Mouse (Mus musculus): ENCODE results near the gene Zc3h12d. TPM values are rescaled to one million over a fixed set of nuclear protein-coding genes. Genes with fewer than 3 reads are reported as not detected.
A peak's percentile ranks its signal among the peaks of the same experiment; 100 is the strongest.

Gene Zc3h12d
- polyA plus RNA-seq, 1 experiment from 2014 or later: 0.21 TPM

- Histone ChIP-seq H3K27me3 (no peaks in the 10 kb centered on the region), H3K9me3 (replicated peaks) (no peaks in the 10 kb centered on the region), H3K36me3 (no peaks in the 10 kb centered on the region), H3K4me2 (replicated peaks) (no peak overlapping the region), H3K4me3 (replicated peaks) (no peak overlapping the region), H3K27ac (replicated peaks) (no peak overlapping the region), H3K9ac (no peak overlapping the region), H3K4me1 (0 out of 2 replicates have a peak, but pooled peaks cover 4% of the 10 kb centered on the region)
- ATAC-seq (ENCODE audit: insufficient number of reproducible peaks, low FRiP score, low TSS enrichment, low read depth): no peak
- 68% methylated on average over 14 of the region's 14 CpGs for WGBS
Observed at GRCm38 (mm10) chr10:7861259-7861936, 29.1 kb downstream of the Zc3h12d start.

GRCm38 (mm10) chr10:7861937-7862657, 29.8 kb downstream of the Zc3h12d start:
- WGBS: 85% methylated on average over 25 of the region's 25 CpGs
- no peak overlapping the region for H3K4me2 ChIP-seq (replicated peaks)
- no peak overlapping the region for H3K9ac ChIP-seq
- H3K4me3 ChIP-seq (replicated peaks): no peak overlapping the region
- no peak for ATAC-seq (ENCODE audit: insufficient number of reproducible peaks, low FRiP score, low TSS enrichment, low read depth)
- no peaks in the 10 kb centered on the region for H3K36me3 ChIP-seq
- 0 out of 2 replicates have a peak, but pooled peaks cover 6% of the 10 kb centered on the region for H3K4me1 ChIP-seq
- H3K27ac ChIP-seq (replicated peaks): no peak overlapping the region
- H3K9me3 ChIP-seq (replicated peaks): no peaks in the 10 kb centered on the region
- peaks cover 7% of the 10 kb centered on the region for H3K27me3 ChIP-seq

GRCm38 (mm10) chr10:7863411-7863810, 31.1 kb downstream of the Zc3h12d start:
- peaks cover 18% of the 10 kb centered on the region for H3K27me3 ChIP-seq
- WGBS: 89% methylated on average over 6 of the region's 6 CpGs
- no peak overlapping the region for H3K4me2 ChIP-seq (replicated peaks)
- H3K4me1 ChIP-seq: peaks cover 12% of the 10 kb centered on the region; the same call in 1 of the 2 replicates
- ATAC-seq (ENCODE audit: insufficient number of reproducible peaks, low FRiP score, low TSS enrichment, low read depth): no peak
- H3K27ac ChIP-seq (replicated peaks): no peak overlapping the region
- no peak overlapping the region for H3K4me3 ChIP-seq (replicated peaks)
- H3K36me3 ChIP-seq: no peaks in the 10 kb centered on the region
- H3K9ac ChIP-seq: no peak overlapping the region
- H3K9me3 ChIP-seq (replicated peaks): no peaks in the 10 kb centered on the region

GRCm38 (mm10) chr10:7864184-7864583, 31.9 kb downstream of the Zc3h12d start:
- Histone ChIP-seq H3K4me1 (peaks cover 12% of the 10 kb centered on the region; the same call in 1 of the 2 replicates), H3K27me3 (peaks cover 22% of the 10 kb centered on the region), H3K9me3 (replicated peaks) (no peaks in the 10 kb centered on the region), H3K27ac (replicated peaks) (no peak overlapping the region), H3K36me3 (no peaks in the 10 kb centered on the region), H3K4me2 (replicated peaks) (no peak overlapping the region), H3K9ac (no peak overlapping the region), H3K4me3 (replicated peaks) (no peak overlapping the region)
- 66% methylated on average over 6 of the region's 6 CpGs for WGBS
- ATAC-seq (ENCODE audit: insufficient number of reproducible peaks, low FRiP score, low TSS enrichment, low read depth): no peak

- WGBS: 75% methylated on average over 3 of the region's 3 CpGs
- H3K9me3 ChIP-seq (replicated peaks): no peaks in the 10 kb centered on the region
- H3K36me3 ChIP-seq: no peaks in the 10 kb centered on the region
- ATAC-seq (ENCODE audit: insufficient number of reproducible peaks, low FRiP score, low TSS enrichment, low read depth): no peak
- H3K4me2 ChIP-seq (replicated peaks): no peak overlapping the region
- H3K4me1 ChIP-seq: peaks cover 12% of the 10 kb centered on the region; the same call in 1 of the 2 replicates
- no peak overlapping the region for H3K9ac ChIP-seq
- no peak overlapping the region for H3K4me3 ChIP-seq (replicated peaks)
- peaks cover 24% of the 10 kb centered on the region for H3K27me3 ChIP-seq
- no peak overlapping the region for H3K27ac ChIP-seq (replicated peaks)
Observed at GRCm38 (mm10) chr10:7864806-7865205, 32.5 kb downstream of the Zc3h12d start.

GRCm38 (mm10) chr10:7866762-7867665, 34.7 kb downstream of the Zc3h12d start:
- peaks cover 24% of the 10 kb centered on the region for H3K27me3 ChIP-seq
- no peaks in the 10 kb centered on the region for H3K9me3 ChIP-seq (replicated peaks)
- no peak overlapping the region for H3K9ac ChIP-seq
- no peak overlapping the region for H3K27ac ChIP-seq (replicated peaks)
- peak overlapping the region; percentile 69 for H3K4me2 ChIP-seq (replicated peaks)
- 18% methylated on average over 49 of the region's 50 CpGs for WGBS
- no peaks in the 10 kb centered on the region for H3K36me3 ChIP-seq
- ATAC-seq (ENCODE audit: insufficient number of reproducible peaks, low FRiP score, low TSS enrichment, low read depth): no peak
- H3K4me1 ChIP-seq: peaks cover 16% of the 10 kb centered on the region; the same call in 1 of the 2 replicates
- H3K4me3 ChIP-seq (replicated peaks): peak overlapping the region; percentile 38

- Histone ChIP-seq H3K4me2 (replicated peaks) (peak overlapping the region; percentile 69), H3K27ac (replicated peaks) (no peak overlapping the region), H3K36me3 (no peaks in the 10 kb centered on the region), H3K27me3 (peaks cover 24% of the 10 kb centered on the region), H3K9me3 (replicated peaks) (no peaks in the 10 kb centered on the region), H3K4me1 (peaks cover 16% of the 10 kb centered on the region; the same call in 1 of the 2 replicates), H3K9ac (no peak overlapping the region), H3K4me3 (replicated peaks) (peak overlapping the region; percentile 38)
- ATAC-seq (ENCODE audit: insufficient number of reproducible peaks, low FRiP score, low TSS enrichment, low read depth): no peak
- 28% methylated on average over 21 of the region's 21 CpGs for WGBS
Observed at GRCm38 (mm10) chr10:7867666-7868030, 35.4 kb downstream of the Zc3h12d start.

GRCm38 (mm10) chr10:7869746-7870145, 37.5 kb downstream of the Zc3h12d start:
- Histone ChIP-seq H3K4me1 (peaks cover 13% of the 10 kb centered on the region; the same call in 1 of the 2 replicates), H3K4me2 (replicated peaks) (no peak overlapping the region), H3K9me3 (replicated peaks) (no peaks in the 10 kb centered on the region), H3K9ac (no peak overlapping the region), H3K4me3 (replicated peaks) (no peak overlapping the region), H3K27ac (replicated peaks) (no peak overlapping the region), H3K27me3 (peaks cover 24% of the 10 kb centered on the region), H3K36me3 (no peaks in the 10 kb centered on the region)
- no peak for ATAC-seq (ENCODE audit: insufficient number of reproducible peaks, low FRiP score, low TSS enrichment, low read depth)
- WGBS: 53% methylated on average over 8 of the region's 8 CpGs

- Histone ChIP-seq H3K4me3 (replicated peaks) (no peak overlapping the region), H3K4me1 (peaks cover 13% of the 10 kb centered on the region; the same call in 1 of the 2 replicates), H3K27ac (replicated peaks) (no peak overlapping the region), H3K9me3 (replicated peaks) (no peaks in the 10 kb centered on the region), H3K9ac (no peak overlapping the region), H3K4me2 (replicated peaks) (no peak overlapping the region), H3K27me3 (peaks cover 24% of the 10 kb centered on the region), H3K36me3 (no peaks in the 10 kb centered on the region)
- 59% methylated on average over 11 of the region's 11 CpGs for WGBS
- ATAC-seq (ENCODE audit: insufficient number of reproducible peaks, low FRiP score, low TSS enrichment, low read depth): no peak
Observed at GRCm38 (mm10) chr10:7870571-7871315, 38.5 kb downstream of the Zc3h12d start.

- ATAC-seq (ENCODE audit: insufficient number of reproducible peaks, low FRiP score, low TSS enrichment, low read depth): no peak
- Histone ChIP-seq H3K4me1 (peaks cover 13% of the 10 kb centered on the region; the same call in 1 of the 2 replicates), H3K27ac (replicated peaks) (no peak overlapping the region), H3K9ac (no peak overlapping the region), H3K4me2 (replicated peaks) (no peak overlapping the region), H3K9me3 (replicated peaks) (no peaks in the 10 kb centered on the region), H3K27me3 (peaks cover 23% of the 10 kb centered on the region), H3K4me3 (replicated peaks) (no peak overlapping the region), H3K36me3 (no peaks in the 10 kb centered on the region)
- 77% methylated on average over 5 of the region's 5 CpGs for WGBS
Observed at GRCm38 (mm10) chr10:7871381-7872020, 39.2 kb downstream of the Zc3h12d start.

All from embryonic facial prominence, embryonic 15.5 days (tissue).